Mouse (Mus musculus): ENCODE results near the gene Naa11. TPM values are rescaled to one million over a fixed set of nuclear protein-coding genes. Genes with fewer than 3 reads are reported as not detected.

The Naa11 gene
- total RNA-seq (2014; fragmentation: Nextera tagmentation) (not detected in 2 replicates), total RNA-seq (2017) (not detected in 2 replicates)

DNA sequence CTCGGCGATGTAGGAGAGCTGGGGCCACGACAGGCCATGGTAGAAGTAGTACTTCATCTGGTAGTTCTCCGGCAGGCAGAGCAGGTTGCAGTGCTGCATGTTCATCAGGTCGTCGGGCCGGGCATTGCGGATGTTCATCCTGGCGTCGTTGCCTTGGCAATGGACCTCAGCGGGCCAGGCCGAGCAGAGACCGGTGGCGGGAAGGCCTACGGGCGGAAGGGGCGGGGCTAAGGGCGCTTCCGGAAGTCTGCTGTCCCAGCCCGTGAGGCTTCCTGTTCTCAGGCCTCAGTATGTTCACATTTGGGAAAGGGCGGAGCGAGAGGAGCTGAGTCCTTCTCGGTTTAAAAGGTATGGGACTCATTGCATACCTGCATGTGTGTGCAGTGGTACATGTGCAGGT, at the start of gene Naa11:
Naa11 (minus strand) TSS at position 220 of the 400 bp plus-strand sequence.
- ATAC-seq (replicated peaks; ENCODE audit: low FRiP score, low TSS enrichment, poor library complexity, severe bottlenecking): no peak

DNA sequence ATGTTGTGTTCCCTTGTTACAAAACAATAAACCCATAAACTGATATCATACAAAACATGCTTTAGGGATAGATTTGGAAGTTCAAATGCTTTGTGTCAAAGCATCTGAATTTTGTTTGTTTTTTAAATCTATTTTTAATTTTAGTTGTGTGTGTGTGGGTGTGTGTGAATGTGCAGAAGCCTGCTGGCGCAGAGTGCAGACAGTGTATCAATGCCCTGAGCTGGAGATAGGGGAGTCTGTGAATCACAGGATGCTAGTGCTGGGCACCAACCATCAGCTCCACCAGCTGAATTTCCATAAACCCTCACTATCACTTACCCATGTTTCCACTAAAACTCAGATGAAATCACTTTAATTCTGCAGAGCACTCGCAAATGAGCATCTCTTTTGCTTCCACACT, 40.3 kb upstream of the Naa11 start:
- no peak for ATAC-seq (replicated peaks; ENCODE audit: low FRiP score, low TSS enrichment, poor library complexity, severe bottlenecking)

DNA sequence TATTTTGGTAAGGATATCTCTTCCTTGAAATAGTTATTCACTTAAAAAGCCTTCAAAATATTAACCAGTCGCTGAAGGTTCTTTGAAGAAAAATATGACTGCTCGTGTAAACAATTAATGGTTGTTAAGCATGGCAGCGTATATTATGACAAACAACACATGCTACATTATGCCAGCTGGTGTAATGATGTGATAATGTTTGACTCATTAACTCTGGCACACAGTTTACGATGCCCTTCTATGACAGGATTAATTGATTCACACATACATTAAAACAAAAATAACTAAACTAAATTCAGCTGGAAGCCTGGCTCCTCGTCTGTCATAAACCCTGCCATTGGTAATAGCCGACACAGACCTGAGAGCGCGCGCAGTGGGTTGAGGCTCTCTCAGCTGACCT, 37.8 kb upstream of the Naa11 start:
- ATAC-seq (replicated peaks; ENCODE audit: low FRiP score, low TSS enrichment, poor library complexity, severe bottlenecking): no peak

DNA sequence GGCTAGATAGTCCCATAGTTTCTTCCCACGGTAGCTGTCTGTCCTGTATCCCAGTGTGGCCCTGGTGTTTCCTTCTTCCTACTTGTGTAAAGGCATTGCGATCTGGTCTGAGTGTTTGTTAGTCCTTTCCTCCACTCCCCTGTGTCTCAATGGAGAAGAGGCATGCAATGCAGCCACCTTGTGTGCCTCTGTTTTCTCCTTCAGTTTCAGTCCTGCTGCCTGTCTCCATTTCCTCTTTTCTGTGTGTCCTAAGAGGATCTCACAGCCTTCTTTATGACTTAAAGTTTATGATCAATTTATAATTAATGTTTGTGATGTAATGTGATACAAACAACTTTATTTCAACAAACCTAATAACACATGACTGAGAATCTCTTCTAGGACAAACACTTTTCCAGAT, 29.5 kb upstream of the Naa11 start:
- ATAC-seq (replicated peaks; ENCODE audit: low FRiP score, low TSS enrichment, poor library complexity, severe bottlenecking): no peak

DNA sequence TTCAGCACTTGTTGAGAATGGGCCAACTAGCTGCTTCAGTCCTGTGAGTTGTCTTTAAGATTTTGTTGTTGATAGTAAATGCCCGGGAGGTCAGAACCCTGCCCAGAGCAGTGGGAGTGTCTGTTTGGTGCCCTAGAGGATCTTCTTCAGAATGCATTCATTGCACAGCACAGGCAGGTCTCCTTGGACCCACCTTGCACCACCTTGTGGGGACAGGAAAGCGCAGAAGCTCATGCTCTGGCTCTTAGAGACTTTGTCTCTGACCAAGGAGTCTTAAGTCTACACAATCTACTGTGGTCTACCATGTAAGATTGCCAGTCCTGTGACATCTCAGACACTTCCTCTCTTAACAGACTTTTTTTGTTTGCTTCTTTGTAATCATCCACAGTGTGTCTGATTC, 25.0 kb upstream of the Naa11 start:
- no peak for ATAC-seq (replicated peaks; ENCODE audit: low FRiP score, low TSS enrichment, poor library complexity, severe bottlenecking)

DNA sequence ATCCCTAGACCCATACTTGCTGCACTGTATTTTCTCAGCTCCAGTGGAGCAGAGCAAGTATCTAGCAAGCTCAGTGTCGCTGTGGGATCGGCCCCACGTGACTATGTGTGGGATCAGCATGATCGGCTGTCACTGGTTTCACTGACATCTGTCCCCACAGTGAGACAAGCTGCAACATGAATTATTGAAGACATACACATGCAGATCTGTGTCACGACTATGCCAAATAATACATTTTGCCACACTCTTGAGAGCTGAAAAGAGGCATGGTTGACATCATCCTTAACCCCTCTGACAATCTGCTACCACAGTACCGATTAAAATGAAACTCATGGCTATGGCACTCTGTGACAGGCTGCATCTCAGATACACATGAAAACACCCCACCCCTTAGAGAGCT, 23.7 kb upstream of the Naa11 start:
- ATAC-seq (replicated peaks; ENCODE audit: low FRiP score, low TSS enrichment, poor library complexity, severe bottlenecking): no peak

DNA sequence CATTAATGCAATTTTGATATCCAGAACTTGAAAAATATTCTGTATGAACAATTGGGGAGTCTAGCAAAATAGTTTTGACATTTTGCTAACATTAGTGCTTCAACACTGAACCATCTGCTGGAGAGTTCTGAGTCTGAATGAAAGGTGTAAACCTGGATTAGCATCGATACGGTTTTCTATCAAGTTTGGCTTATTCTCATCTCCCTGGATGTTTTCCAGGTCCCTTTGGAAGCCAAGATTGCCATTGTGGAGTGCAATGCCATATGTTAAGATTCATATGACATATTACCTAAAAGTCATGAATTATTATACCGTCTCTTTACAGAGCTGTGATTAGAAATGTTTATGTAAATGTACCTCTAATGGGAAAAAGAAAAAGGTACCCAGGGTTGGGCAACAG, 21.5 kb upstream of the Naa11 start:
- ATAC-seq (replicated peaks; ENCODE audit: low FRiP score, low TSS enrichment, poor library complexity, severe bottlenecking): no peak

DNA sequence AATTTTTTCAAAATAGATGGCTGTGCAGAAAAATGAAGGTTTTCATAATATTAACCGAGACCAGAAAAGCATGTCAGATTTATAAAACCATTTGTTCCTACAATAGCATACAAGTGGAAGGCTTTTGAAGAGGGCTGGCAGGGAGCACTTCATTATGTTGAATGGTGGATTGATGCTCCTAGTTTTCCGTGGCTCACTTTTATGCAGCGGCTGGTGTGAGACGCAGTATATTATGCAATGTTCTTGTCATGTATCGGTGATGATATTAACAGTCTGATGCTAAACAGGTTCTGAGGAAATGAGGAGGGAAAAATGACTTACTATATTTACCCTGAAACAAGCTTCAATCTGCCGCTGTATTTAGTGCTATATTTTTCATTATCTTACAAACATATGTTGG, 18.0 kb upstream of the Naa11 start:
- ATAC-seq (replicated peaks; ENCODE audit: low FRiP score, low TSS enrichment, poor library complexity, severe bottlenecking): no peak

DNA sequence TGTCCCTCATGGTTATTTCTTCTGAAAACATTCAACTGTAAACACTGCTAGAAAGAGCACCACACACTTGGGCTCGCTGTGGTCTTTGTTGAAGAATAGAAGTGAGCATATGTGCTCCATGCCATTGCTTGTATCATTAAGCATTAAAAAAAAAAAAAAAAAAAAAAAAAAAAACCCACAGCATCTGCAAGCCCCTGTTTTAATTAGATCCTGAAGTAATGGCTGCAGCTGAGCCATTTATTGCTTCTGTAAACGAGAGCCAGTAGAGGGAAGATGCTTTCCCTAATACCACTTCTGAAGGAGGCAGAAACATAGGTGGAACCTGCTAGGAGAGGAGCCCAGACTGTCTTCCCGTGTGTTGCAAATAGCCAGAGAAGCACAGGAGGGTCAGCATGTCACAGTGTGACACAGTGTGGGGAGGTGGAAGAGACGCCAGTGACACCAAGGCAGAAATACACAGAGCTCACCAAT, 17.1 kb upstream of the Naa11 start:
- ATAC-seq (replicated peaks; ENCODE audit: low FRiP score, low TSS enrichment, poor library complexity, severe bottlenecking): no peak

DNA sequence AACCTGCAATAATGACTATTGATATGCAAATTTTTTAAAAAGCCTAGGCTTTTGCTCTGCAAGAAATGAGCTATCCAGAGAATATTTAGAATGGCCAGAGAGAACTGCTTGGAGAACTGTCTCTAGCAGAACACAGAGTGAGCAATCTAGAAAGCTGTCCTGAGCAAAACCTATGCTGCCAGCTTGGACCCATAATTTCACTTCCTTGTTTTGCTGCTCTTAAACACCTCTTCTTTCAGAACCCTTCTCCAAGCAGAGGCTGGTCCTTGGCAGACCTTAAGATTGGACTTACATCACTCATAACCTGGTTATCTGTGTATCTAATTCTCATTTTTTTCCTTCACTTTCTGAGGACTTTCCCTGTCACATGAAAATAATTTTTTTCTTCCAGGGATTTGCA, 8.9 kb upstream of the Naa11 start:
- ATAC-seq (replicated peaks; ENCODE audit: low FRiP score, low TSS enrichment, poor library complexity, severe bottlenecking): no peak

DNA sequence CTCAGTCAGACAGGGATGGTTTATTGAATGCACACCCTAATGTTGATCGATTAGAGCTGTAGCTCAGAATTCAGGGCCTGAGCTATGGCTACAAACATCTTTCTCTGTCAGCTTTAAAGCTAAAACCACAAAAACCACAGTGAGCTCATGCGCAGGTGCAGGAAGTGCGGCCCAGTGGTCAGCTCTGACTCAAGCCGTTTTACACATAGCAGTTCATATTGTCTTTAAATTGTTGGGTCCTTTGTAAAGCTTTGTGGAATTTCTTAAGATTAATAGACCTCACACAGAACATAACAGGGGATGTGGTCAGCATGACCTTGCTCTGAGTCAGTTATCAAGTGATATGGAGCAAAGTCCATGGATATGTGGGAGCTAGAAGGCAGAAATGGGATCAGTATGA, 5.4 kb upstream of the Naa11 start:
- no peak for ATAC-seq (replicated peaks; ENCODE audit: low FRiP score, low TSS enrichment, poor library complexity, severe bottlenecking)

DNA sequence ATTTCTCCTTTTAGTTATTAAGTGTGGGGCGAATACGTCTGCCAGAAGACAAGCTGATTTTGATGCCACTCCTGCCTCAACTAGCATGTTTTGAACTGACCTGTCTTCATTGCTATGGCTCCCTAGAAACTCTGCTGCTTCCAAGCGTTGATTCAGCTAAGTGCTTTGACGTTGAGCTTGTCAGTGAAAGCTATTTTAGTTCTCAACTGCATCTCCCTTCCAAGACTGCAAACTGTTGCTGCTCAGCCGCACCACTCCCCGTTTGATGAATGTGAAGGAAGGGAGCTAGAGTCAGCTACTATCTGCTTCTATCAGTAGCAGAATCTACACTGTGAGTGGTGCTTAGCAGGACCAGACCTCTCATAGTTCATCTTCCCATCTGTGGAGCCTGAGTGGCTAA, 4.6 kb downstream of the Naa11 start:
- no peak for ATAC-seq (replicated peaks; ENCODE audit: low FRiP score, low TSS enrichment, poor library complexity, severe bottlenecking)

DNA sequence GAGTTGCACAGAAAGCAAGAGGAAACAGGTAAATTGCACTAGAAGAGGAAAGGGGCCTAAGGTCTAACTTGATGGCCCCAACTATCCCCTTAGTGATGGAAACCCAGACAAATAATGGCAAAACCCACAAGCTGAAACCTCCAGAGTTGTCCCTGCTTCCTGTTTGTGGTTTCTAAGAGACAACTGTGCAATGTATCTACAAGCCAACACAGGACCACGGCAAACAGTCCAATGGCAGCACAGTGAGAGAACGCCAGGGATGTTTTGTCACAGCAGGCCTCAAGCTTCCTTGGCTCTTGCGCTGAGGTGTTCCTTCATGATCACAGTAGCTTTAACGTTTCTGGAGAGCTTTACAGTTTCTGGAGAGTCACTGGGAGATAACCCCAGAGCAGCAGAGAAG, 7.8 kb downstream of the Naa11 start:
- ATAC-seq (replicated peaks; ENCODE audit: low FRiP score, low TSS enrichment, poor library complexity, severe bottlenecking): no peak

DNA sequence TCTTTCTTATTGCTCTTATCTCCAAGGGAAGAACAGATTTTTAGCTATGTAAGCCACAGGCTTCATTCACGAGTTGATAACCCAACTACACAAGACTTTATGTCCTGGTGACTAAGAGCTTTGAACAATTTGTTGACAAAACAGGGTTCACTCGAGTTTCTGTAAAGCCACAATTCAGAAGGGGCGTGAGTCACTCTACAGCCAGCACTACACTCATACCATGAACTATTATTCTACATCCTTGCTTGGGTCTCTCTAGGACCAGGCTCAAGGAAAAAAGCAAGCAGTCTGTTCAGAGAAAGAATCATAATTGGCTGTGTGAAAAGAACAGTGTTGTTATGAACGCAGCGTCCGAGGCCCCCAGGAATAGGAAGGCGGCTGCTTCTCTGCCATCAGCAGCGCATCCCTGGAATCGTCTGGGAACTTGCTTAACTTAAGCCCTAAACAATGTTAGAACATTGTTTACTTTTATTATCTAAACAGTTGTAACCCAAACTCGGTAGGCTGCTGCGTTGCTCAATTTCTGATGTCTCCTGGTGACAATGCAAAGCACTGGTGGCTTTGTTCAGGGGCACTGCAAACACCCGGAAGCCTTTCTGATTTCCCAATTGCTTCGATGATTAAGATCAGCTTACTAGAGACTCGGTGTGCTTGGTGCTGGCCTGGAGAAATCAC, 9.5 kb downstream of the Naa11 start:
- no peak for ATAC-seq (replicated peaks; ENCODE audit: low FRiP score, low TSS enrichment, poor library complexity, severe bottlenecking)

DNA sequence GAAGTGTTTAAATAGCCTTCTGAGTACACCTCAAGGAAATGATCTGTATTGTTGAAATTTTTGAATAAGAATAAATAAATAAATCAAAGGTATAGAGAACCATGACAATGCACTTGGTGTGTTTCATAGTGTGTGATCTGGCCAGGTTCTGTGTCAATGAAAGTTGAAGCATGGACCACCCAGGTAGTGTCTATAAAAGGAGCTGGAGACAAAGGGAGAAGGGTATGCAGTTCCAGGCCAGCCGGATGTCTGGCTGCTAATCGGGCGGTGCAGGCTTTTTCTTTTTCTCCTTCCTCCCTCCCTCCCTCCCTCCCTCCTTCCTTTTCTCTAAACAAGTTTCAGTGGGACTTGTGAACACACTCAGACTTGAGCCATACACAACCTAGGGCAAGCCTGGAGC, 12.2 kb downstream of the Naa11 start:
- ATAC-seq (replicated peaks; ENCODE audit: low FRiP score, low TSS enrichment, poor library complexity, severe bottlenecking): no peak

DNA sequence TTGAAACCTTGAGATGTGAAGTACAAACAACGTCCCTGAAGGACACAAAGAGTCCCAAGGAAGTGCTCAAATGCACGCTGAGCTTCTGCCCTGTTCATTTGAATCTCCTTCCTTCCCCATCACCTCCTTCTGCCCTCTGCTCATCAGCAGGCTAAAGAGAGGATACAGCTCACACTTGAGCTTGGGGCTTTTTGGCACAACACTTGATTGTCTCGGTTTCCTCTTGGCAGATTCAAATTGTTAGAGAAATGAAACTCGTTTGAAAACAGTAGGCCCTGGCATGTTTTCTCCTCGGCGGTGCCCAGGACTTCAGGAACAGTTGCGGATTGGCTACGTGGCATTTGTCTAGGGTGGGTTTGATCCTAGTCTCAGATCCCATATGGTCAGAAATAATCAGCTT, 27.4 kb downstream of the Naa11 start:
- no peak for ATAC-seq (replicated peaks; ENCODE audit: low FRiP score, low TSS enrichment, poor library complexity, severe bottlenecking)

DNA sequence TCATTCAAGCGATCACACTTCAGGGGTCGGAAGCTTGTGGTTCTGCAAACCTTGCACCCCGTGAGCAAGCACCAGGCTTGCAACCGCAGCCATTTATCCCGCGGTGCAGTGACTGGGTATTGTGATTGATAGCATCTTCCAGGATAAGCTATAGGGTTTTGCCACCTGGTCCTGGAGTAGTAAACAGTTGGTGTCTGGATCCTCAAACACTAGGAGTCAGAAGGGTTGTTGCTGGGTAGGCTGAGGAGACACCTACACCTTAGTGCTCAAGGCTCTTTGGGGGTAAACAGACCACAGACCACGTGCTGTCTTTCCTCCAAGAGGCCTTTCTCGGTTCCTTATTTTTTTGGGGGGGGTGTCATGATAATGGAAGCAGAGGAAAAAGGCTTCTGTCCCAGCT, 27.9 kb downstream of the Naa11 start:
- ATAC-seq (replicated peaks; ENCODE audit: low FRiP score, low TSS enrichment, poor library complexity, severe bottlenecking): 0 out of 2 replicates have a peak, but pooled peaks have one; percentile 50

DNA sequence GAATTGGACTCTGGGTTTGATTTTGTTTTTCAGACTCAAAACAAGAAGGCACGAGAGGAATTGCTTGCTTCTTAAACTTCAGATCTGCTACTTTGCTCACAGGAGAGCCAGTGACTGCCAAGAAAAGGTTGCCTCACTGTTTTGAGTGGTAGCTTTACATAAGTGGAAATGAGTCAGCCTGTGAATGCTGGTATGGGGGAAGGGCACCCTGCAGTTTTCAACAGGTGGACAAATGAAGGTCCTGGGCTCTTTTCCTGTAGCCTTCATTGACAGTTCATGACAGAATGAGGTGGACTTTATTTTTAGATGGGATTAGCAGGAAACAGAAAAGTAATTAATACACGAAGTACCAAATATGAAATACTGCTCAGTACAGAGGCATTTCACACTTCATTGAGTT, 29.6 kb downstream of the Naa11 start:
- ATAC-seq (replicated peaks; ENCODE audit: low FRiP score, low TSS enrichment, poor library complexity, severe bottlenecking): no peak

DNA sequence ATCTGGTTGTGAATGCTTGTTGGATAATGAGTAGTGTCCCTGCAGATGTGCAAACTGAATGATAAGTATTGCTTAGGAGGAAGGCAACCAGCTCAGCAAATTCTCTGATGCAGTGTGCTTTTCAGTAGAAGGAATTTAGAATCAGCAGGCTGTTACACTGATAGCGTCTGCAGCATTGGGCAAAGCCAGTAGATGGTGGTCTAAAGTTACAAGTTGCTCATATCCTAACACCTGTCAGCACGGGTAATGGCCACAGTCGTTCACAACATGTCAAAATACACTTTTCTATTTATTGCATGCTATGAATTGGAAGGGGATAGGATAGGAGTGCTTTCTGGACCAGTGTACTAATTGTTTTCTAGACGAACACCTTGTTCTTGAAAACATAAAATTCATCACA, 33.1 kb downstream of the Naa11 start:
- no peak for ATAC-seq (replicated peaks; ENCODE audit: low FRiP score, low TSS enrichment, poor library complexity, severe bottlenecking)

DNA sequence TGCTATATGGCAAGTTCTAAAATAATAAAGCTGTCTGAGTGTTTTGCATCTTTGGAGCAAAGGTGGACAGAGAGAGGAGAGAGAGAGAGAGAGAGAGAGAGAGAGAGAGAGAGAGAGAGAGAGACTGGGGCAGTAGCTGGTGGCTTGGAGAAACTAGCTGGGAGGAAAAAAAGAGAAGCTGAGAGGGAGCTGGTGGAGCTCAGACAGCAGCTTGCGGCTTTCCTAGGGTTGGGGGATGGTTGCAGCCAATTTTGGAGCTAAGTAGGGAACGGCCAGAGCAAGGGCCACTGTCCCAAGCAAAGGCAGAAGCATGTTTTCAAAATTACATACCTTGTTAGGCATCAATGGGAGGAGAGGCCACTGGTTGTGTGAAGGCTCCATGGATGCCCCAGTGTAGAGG, 36.0 kb downstream of the Naa11 start:
- ATAC-seq (replicated peaks; ENCODE audit: low FRiP score, low TSS enrichment, poor library complexity, severe bottlenecking): no peak

DNA sequence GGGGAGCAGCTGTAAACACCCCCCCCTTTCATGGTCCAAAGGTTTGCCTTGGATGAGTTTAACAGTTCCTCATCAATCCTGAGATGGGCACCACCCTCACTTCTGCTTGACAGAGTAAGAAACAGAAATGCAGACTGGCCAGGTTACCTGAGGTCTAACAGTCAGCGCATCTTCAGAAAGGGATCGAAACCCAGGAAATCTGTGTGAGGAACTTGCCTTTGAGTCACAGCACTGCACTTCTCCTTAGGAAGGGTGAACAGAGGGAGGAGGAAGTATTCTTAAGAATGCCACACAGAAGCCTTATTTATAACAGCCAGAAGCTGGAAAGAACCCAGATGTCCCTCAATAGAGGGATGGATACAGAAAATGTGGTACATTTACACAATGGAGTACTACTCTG, 37.0 kb downstream of the Naa11 start:
- no peak for ATAC-seq (replicated peaks; ENCODE audit: low FRiP score, low TSS enrichment, poor library complexity, severe bottlenecking)

DNA sequence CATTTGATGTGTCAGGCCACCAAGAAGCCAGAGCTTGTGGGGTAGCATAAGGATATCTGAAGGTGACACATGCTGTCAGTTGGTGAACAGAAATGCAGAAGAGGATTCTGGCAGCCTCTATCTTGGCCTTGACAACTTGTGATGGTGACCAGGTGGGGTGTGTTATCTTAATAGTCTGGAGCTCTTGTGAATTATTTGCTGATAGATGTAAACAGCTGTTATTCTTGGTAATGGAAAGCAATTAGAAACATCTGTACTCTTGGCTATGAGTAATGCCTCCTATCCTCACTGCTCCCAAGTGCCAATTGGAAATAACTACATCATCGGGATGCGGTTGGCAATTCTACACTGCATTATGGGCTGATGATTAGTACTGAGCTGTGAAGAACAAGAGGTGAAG, 43.4 kb downstream of the Naa11 start:
- ATAC-seq (replicated peaks; ENCODE audit: low FRiP score, low TSS enrichment, poor library complexity, severe bottlenecking): no peak

All from megakaryocyte-erythroid progenitor cell, adult 5-6 weeks (primary cell).